Mouse (Mus musculus) splenic B cell, adult 2 months (primary cell): ENCODE results near the gene Cnr2.
"Not testable (repeated sequence)": the region's sequence is repeated elsewhere in the genome, so short reads cannot be mapped to it uniquely, and the experiment has no call there.

Source experiments
- DNase-seq: peaks from one replicate; pipeline ENCODE4 v3.0.0-alpha.2; 2011; ENCODE audit warnings: low read depth, low spot score
- H3K27me3 ChIP-seq: 2 replicates; pipeline ENCODE4 v1.6.1; 2012; ENCODE audit warnings: mild to moderate bottlenecking, low read length, moderate library complexity, mixed read lengths; ENCODE audit not compliant: control insufficient read depth, poor library complexity, insufficient read depth, severe bottlenecking
- H3K36me3 ChIP-seq: 2 replicates; pipeline ENCODE4 v1.6.1; 2012; ENCODE audit warnings: mild to moderate bottlenecking, low read length, moderate library complexity, mixed read lengths; ENCODE audit not compliant: control insufficient read depth, poor library complexity, insufficient read depth, severe bottlenecking

Cnr2 gene

GRCm38 (mm10) chr4:135928376-135928775 lies 33.2 kb downstream of the Cnr2 start:
- H3K36me3 ChIP-seq, result peaks cover 22% of the 10 kb centered on the region
- DNase-seq, result no peak
- H3K27me3 ChIP-seq, result no peaks in the 10 kb centered on the region

- H3K27me3 ChIP-seq, result no peaks in the 10 kb centered on the region
- no peak for DNase-seq
- peaks cover 20% of the 10 kb centered on the region for H3K36me3 ChIP-seq
These were observed 34.2 kb downstream of the Cnr2 start for GRCm38 (mm10) chr4:135929405-135929804.

DNA sequence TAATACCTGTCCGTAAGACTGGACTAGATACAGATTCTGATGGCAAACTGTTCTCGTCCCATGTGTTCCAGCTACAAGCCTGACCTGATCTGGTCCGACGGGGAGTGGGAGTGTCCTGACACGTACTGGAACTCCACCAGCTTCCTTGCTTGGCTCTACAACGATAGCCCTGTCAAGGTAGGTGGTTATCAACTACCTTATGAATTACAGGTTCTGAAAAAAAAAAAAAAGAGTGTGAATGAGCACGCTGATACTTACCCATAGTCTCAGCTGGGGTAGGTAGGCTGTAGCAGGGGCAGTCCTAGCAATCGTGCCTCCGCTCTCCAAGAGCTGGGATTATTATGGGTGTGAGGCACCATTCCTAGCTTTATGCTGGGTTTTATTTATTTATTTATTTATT lies 34.6 kb downstream of the Cnr2 start:
- Histone ChIP-seq H3K36me3 (peaks cover 20% of the 10 kb centered on the region), H3K27me3 (no peaks in the 10 kb centered on the region)
- no peak for DNase-seq

- peaks cover 20% of the 10 kb centered on the region for H3K36me3 ChIP-seq
- no peaks in the 10 kb centered on the region for H3K27me3 ChIP-seq
These were observed 35.0 kb downstream of the Cnr2 start for GRCm38 (mm10) chr4:135930239-135930638.

GRCm38 (mm10) chr4:135931832-135932231 lies 36.6 kb downstream of the Cnr2 start:
- Histone ChIP-seq H3K27me3 (no peaks in the 10 kb centered on the region), H3K36me3 (peaks cover 8% of the 10 kb centered on the region)
- peak; percentile 81 for DNase-seq

More at GRCm38 (mm10) chr4:135930239-135930638, 35.0 kb downstream of the Cnr2 start:
- DNase-seq, result no peak

GRCm38 (mm10) chr4:135934708-135935500 lies 39.7 kb downstream of the Cnr2 start:
- Histone ChIP-seq H3K36me3 (peaks cover 15% of the 10 kb centered on the region), H3K27me3 (no peaks in the 10 kb centered on the region)
- DNase-seq, result no peak

- peaks cover 14% of the 10 kb centered on the region for H3K36me3 ChIP-seq
- DNase-seq, result no peak
These were observed 40.3 kb downstream of the Cnr2 start for GRCm38 (mm10) chr4:135935502-135935901.

GRCm38 (mm10) chr4:135938858-135939257 lies 43.7 kb downstream of the Cnr2 start:
- no peaks in the 10 kb centered on the region for H3K27me3 ChIP-seq
- H3K36me3 ChIP-seq, result peaks cover 9% of the 10 kb centered on the region
- no peak for DNase-seq

More at GRCm38 (mm10) chr4:135935502-135935901, 40.3 kb downstream of the Cnr2 start:
- no peaks in the 10 kb centered on the region for H3K27me3 ChIP-seq

DNA sequence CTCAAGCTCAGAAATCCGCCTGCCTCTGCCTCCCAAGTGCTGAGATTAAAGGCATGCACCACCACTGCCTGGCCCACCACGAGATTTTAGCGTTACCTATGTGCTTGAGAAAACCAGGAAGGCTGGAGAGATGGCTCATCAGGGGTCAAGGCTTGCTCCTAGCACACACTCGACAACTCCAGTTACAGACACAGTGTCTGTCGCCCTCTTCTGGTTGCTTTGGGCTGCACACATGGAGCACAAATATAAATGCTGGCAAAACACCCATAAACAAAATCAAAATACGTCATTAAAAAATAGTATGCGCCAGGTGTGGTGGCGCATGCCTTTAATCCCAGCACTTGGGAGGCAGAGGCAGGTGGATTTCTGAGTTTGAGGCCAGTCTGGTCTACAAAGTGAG lies 45.8 kb downstream of the Cnr2 start:
- peak; percentile 63 for DNase-seq
- H3K36me3 ChIP-seq, H3K27me3 ChIP-seq: not testable (repeated sequence)

DNA sequence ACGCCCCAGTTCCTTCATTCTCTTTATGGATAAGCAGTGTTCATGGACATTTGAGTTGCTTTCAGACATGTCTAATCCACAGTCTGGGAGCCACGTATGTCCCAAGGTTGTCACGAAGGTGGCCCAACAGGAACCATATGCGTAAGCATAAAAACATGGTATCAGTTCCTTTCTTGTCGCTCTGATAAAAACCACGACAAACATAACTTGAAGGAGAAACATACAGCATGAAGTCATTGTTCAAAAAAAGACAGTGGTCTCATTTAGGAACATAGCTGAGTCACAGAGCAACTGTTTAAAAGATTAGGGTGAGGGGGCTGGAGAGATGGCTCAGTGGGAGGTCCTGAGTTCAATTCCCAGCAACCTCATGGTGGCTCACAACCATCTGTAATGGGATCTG lies 47.0 kb downstream of the Cnr2 start:
- DNase-seq, result peak; percentile 66
- Histone ChIP-seq H3K27me3 (no peaks in the 10 kb centered on the region), H3K36me3 (peaks cover 9% of the 10 kb centered on the region)

- DNase-seq, result no peak
- Histone ChIP-seq H3K36me3 (peaks cover 6% of the 10 kb centered on the region), H3K27me3 (no peaks in the 10 kb centered on the region)
These were observed 48.2 kb downstream of the Cnr2 start for GRCm38 (mm10) chr4:135943389-135943788.

DNA sequence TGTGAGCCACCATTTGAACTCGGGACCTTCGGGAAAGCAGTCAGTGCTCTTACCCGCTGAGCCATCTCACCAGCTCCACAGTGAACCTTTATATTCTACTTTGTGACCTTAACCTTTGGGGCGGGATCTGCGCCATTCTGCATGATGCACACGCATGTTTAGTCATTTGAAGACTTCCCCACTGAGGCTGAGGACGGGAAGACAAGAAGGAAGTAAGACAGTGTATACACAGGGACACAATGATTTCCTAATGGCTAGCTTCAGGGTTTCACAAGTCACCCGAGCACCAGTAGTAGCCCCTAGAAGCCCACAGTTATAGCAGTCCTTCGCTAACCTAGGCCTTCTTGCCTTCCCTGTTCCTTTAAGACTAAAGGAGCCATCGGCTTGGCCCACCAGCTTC lies 50.5 kb downstream of the Cnr2 start:
- Histone ChIP-seq H3K36me3 (no peaks in the 10 kb centered on the region), H3K27me3 (no peaks in the 10 kb centered on the region)
- DNase-seq, result no peak

- DNase-seq, result peak; percentile 94
- Histone ChIP-seq H3K36me3 (no peaks in the 10 kb centered on the region), H3K27me3 (no peaks in the 10 kb centered on the region)
These were observed 51.1 kb downstream of the Cnr2 start, which contains the start of gene Hmgcl for GRCm38 (mm10) chr4:135946278-135946658. Gene Hmgcl (plus strand): TSS chr4:135946448.

- Histone ChIP-seq H3K27me3 (no peaks in the 10 kb centered on the region), H3K36me3 (peaks cover 3% of the 10 kb centered on the region)
- DNase-seq, result peak; percentile 33
These were observed 51.6 kb downstream of the Cnr2 start for GRCm38 (mm10) chr4:135946659-135947301.

DNA sequence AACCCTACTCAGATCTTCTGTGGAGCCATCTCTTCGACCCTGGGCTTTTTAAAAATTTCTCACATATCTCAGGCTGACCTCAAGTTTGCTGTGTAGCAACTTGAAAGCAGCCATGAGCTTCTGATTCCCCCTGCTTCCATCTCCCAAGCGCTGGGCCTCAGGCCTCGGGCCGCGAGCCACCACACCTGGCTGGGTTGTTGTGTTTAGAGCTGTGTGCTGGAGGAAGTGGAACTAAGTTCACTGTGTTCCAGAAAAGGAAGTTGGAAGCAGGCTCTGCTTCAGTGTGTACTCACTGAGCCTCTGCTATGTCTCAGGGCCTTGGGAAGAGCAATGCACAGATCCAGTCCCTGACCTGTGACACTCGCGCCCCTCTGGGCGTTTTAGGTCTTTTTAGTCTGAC lies 52.9 kb downstream of the Cnr2 start:
- Histone ChIP-seq H3K36me3 (peaks cover 6% of the 10 kb centered on the region), H3K27me3 (no peaks in the 10 kb centered on the region)
- DNase-seq, result peak; percentile 47
